Mouse (Mus musculus) kidney, postnatal 0 days (tissue): ENCODE data around the gene Vmn1r2. TPM values are rescaled to one million over a fixed set of nuclear protein-coding genes. Genes with fewer than 3 reads are reported as not detected.
"Not testable (repeated sequence)": the region's sequence is repeated elsewhere in the genome, so short reads cannot be mapped to it uniquely, and the experiment has no call there.

Experiments
- ATAC-seq: fragments of 200-750 bp; cut with Nextera tagmentation; replicated peaks from 2 replicates; pipeline ENCODE4 v1.8.0; 2017; ENCODE audit warnings: low read depth, moderate number of reproducible peaks, moderate TSS enrichment, moderate library complexity; ENCODE audit not compliant: low FRiP score
- DNase-seq: peaks from one replicate; pipeline ENCODE4 v3.0.0-alpha.2; 2016; ENCODE audit warnings: low spot score
- H3K27ac ChIP-seq: fragments of 300-500 bp; sonication (generic); 2 replicates; pipeline ENCODE4 v1.5.1; 2014; ENCODE audit warnings: mild to moderate bottlenecking
- H3K27me3 ChIP-seq: fragments of 300-500 bp; sonication (generic); 2 replicates; pipeline ENCODE4 v1.6.1; 2014; ENCODE audit warnings: low read length, mixed read lengths; ENCODE audit not compliant: insufficient read depth
- H3K36me3 ChIP-seq: fragments of 300-500 bp; sonication (generic); 2 replicates; pipeline ENCODE4 v1.6.1; 2014; ENCODE audit warnings: low read length, mixed read lengths; ENCODE audit not compliant: insufficient read depth
- H3K4me1 ChIP-seq: fragments of 300-500 bp; sonication (generic); replicated peaks from 2 replicates; pipeline ENCODE4 v1.6.1; 2014; ENCODE audit warnings: antibody characterized with exemption, low read length, mixed read lengths; ENCODE audit not compliant: insufficient read depth
- H3K4me2 ChIP-seq: fragments of 300-500 bp; sonication (generic); 2 replicates; pipeline ENCODE4 v1.6.1; 2014; ENCODE audit warnings: mild to moderate bottlenecking, low read length, moderate library complexity, mixed read lengths
- H3K4me3 ChIP-seq: fragments of 300-500 bp; sonication (generic); replicated peaks from 2 replicates; pipeline ENCODE4 v1.5.1; 2014; ENCODE audit warnings: low read depth, low read length
- H3K9ac ChIP-seq: fragments of 300-500 bp; sonication (generic); 2 replicates; pipeline ENCODE4 v1.6.1; 2014; ENCODE audit warnings: low read depth, low read length
- H3K9me3 ChIP-seq: fragments of 300-500 bp; sonication (generic); replicated peaks from 2 replicates; pipeline ENCODE4 v1.6.1; 2016; ENCODE audit warnings: low read length, inconsistent platforms, mixed read lengths
- WGBS: fragments of 180-500 bp; shearing (Covaris S2); extraction: QIAGEN DNeasy Blood & Tissue Kit; methylation state at CpG from one replicate; pipeline ENCODE4 v1.1.7; 2014; 5-methylcytosine and 5-hydroxymethylcytosine counted together
- polyA plus RNA-seq: library from polyadenylated mRNA; unstranded; fragments of >200 nt; fragmentation: Nextera tagmentation; extraction: Ambion mirVana; gene quantifications from 2 replicates; pipeline ENCODE4 v1.2.1, GENCODE M21; 2015

Gene Vmn1r2
- polyA plus RNA-seq, 1 experiment from 2014 or later = not detected

DNA sequence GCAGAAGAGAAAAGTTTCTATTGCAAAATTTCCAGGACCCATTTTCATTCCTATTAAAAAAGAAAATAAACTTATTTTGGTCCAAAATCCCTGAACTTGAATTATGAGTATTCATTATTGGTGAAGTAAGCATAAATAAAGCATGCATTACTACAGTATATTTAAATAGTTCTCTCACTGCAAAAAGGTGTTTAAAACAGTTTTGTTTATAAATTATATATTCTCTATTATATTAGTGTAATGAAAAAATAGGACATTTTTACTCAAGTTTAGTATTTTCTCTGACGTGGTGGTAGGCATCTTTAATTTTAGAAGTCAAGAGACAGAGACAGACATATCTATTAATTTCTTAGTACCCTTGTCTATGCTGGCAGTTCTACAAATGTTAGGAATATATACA, 18.1 kb downstream of the Vmn1r2 start, which contains the start of gene Vmn1r3:
Gene Vmn1r3 (minus strand): TSS at position 101 of the 400 bp plus-strand sequence.
- not testable (repeated sequence) for DNase-seq, H3K9ac ChIP-seq, H3K4me1 ChIP-seq, ATAC-seq, H3K27ac ChIP-seq, H3K4me3 ChIP-seq, H3K9me3 ChIP-seq, H3K36me3 ChIP-seq, H3K27me3 ChIP-seq, H3K4me2 ChIP-seq
- 83% methylated on average over 1 of the region's 1 CpGs for WGBS

DNA sequence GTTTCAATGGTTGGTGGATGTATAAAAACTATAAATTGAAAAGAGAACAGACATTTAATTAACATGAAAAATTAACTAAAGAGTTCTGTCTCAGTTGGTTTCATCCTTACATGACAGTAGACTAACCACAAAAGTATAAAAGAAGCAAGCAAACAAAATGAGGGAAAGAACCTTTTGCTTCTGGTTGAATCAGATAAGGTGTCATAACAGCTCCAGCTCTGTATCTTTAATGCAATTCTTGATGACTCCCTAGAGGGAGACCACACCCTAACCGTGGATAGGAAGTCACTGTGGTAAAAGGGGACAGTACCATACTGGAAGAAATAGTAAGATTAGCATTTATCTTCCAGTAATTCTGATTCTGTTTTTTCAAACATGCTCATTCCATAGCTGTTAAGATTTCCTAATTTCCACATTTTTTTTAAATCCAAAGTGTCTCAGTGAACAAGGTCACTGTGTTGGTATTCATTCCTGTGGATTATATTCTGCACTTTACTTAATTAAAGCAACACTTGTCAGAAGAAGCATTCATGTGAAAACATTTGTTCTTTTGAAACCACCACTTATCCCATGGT, 42.6 kb downstream of the Vmn1r2 start:
- not testable (repeated sequence) for ATAC-seq, H3K36me3 ChIP-seq, H3K4me3 ChIP-seq, H3K9ac ChIP-seq, H3K27ac ChIP-seq, H3K9me3 ChIP-seq, H3K4me1 ChIP-seq, H3K4me2 ChIP-seq, H3K27me3 ChIP-seq, DNase-seq
- WGBS = 40% methylated on average over 1 of the region's 1 CpGs

DNA sequence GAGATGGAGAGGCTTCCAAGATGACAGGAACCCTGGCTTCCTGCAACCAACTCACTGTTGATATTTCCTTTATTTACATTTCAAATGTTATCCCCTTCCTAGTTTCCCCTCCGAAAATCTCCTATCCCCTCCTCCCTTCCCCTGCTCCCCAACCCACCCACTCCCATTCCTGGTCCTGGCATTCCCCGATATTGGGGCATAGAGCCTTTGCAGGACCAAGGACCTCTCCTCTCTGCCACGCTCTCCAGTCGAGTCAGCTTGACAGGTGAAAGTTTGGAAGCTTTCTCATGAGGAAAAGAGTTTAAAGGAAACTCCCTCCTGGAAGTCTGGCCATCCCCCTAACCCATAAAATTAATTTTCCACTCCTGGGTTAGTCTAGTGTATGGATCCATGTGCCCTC, 46.2 kb downstream of the Vmn1r2 start:
- WGBS = 27% methylated on average over 3 of the region's 4 CpGs
- H3K4me2 ChIP-seq, H3K27me3 ChIP-seq, H3K9me3 ChIP-seq, H3K4me1 ChIP-seq, H3K9ac ChIP-seq, H3K4me3 ChIP-seq, DNase-seq, H3K27ac ChIP-seq, H3K36me3 ChIP-seq: not testable (repeated sequence)
- ATAC-seq = 0 out of 2 replicates have a peak, but pooled peaks have one; percentile 33

DNA sequence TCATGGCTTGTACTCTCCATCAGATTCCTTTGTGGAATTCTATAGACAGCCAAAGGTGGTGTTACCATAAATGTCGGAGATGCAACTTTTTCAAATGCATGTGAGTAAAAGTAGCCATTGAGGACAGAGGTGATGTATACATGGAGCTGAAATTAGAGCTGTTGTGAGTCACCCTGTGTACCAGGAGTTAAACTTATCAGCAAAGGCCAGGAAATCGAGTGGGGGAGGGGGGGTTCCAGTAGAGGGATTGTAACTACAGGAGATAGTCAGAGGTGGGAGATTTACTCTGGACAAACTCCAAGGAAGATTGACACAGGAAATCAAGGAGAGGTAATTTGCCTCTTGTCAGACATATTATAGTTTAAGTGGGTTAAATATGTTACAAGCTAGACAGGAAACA, 49.3 kb downstream of the Vmn1r2 start:
- not testable (repeated sequence) for H3K9me3 ChIP-seq, H3K4me3 ChIP-seq, H3K27ac ChIP-seq, H3K9ac ChIP-seq, H3K4me2 ChIP-seq, H3K36me3 ChIP-seq, ATAC-seq, H3K27me3 ChIP-seq, H3K4me1 ChIP-seq, DNase-seq
- WGBS = 58% methylated on average over 2 of the region's 2 CpGs

Other genes starting within 250 kb of the Vmn1r2 start
- gene Vmn1r3, start 18.0 kb downstream of the Vmn1r2 start, polyA plus RNA-seq = not detected in 2 replicates